Mouse (Mus musculus) heart, embryonic 12.5 days (tissue): ENCODE results near the gene Tmem214. TPM values are rescaled to one million over a fixed set of nuclear protein-coding genes. Genes with fewer than 3 reads are reported as not detected.

Source experiments
- ATAC-seq: fragments of 200-750 bp; cut with Nextera tagmentation; 2 replicates; pipeline ENCODE4 v1.8.0; 2017; ENCODE audit warnings: moderate TSS enrichment, moderate library complexity; ENCODE audit not compliant: insufficient number of reproducible peaks, low FRiP score
- H3K27ac ChIP-seq: fragments of 300-500 bp; sonication (generic); 2 replicates; pipeline ENCODE4 v1.5.1; 2016; ENCODE audit warnings: mild to moderate bottlenecking, moderate library complexity; ENCODE audit not compliant: poor library complexity, severe bottlenecking
- H3K27me3 ChIP-seq: fragments of 300-500 bp; sonication (generic); replicated peaks from 2 replicates; pipeline ENCODE4 v1.6.1; 2016; ENCODE audit warnings: mild to moderate bottlenecking, moderate library complexity
- H3K36me3 ChIP-seq: fragments of 300-500 bp; sonication (generic); 2 replicates; pipeline ENCODE4 v1.6.1; 2016; ENCODE audit warnings: mild to moderate bottlenecking, moderate library complexity
- H3K4me1 ChIP-seq: fragments of 300-500 bp; sonication (generic); replicated peaks from 2 replicates; pipeline ENCODE4 v1.6.1; 2016; ENCODE audit warnings: mild to moderate bottlenecking
- H3K4me2 ChIP-seq: fragments of 300-500 bp; sonication (generic); 2 replicates; pipeline ENCODE4 v1.6.1; 2016; ENCODE audit warnings: mild to moderate bottlenecking, moderate library complexity
- H3K4me3 ChIP-seq: fragments of 300-500 bp; sonication (generic); 2 replicates; pipeline ENCODE4 v1.5.1; 2016; ENCODE audit warnings: mild to moderate bottlenecking
- H3K9ac ChIP-seq: fragments of 300-500 bp; sonication (generic); 2 replicates; pipeline ENCODE4 v1.6.1; 2016; ENCODE audit warnings: mild to moderate bottlenecking, moderate library complexity
- H3K9me3 ChIP-seq: fragments of 300-500 bp; sonication (generic); replicated peaks from 2 replicates; pipeline ENCODE4 v1.6.1; 2016; ENCODE audit warnings: mild to moderate bottlenecking, moderate library complexity
- WGBS: fragments of 180-500 bp; shearing (Covaris S2); methylation state at CpG from one replicate; pipeline ENCODE4 v1.1.7; 2016; 5-methylcytosine and 5-hydroxymethylcytosine counted together
- polyA plus RNA-seq: library from polyadenylated mRNA; unstranded; fragments of >200 nt; fragmentation: Nextera tagmentation; extraction: Ambion mirVana; gene quantifications from 2 replicates; pipeline ENCODE4 v1.2.1, GENCODE M21; 2016

The Tmem214 gene
- polyA plus RNA-seq, 1 experiment from 2014 or later, result 81.9 TPM

- peaks cover 73% of the 10 kb centered on the region for H3K36me3 ChIP-seq
- 90% methylated on average over 5 of the region's 5 CpGs for WGBS
- H3K27ac ChIP-seq, result no peak overlapping the region
- H3K4me3 ChIP-seq, result no peak overlapping the region
- H3K4me1 ChIP-seq, result peaks cover 17% of the 10 kb centered on the region
- H3K27me3 ChIP-seq, result no peaks in the 10 kb centered on the region
- ATAC-seq, result no peak
- H3K9ac ChIP-seq, result no peak overlapping the region
- H3K4me2 ChIP-seq, result no peak overlapping the region
- no peaks in the 10 kb centered on the region for H3K9me3 ChIP-seq
Observed at GRCm38 (mm10) chr5:30901860-30902259, 34.0 kb downstream of the Tmem214 start.

- H3K9me3 ChIP-seq, result no peaks in the 10 kb centered on the region
- H3K9ac ChIP-seq, result peak within 1 kb of the TSS; percentile 93
- H3K4me1 ChIP-seq, result peaks cover 60% of the 10 kb centered on the region
- peaks cover 37% of the 10 kb centered on the region for H3K36me3 ChIP-seq
- ATAC-seq, result peak; percentile 93
- no peaks in the 10 kb centered on the region for H3K27me3 ChIP-seq
- H3K4me3 ChIP-seq, result peak within 1 kb of the TSS; percentile 70
- H3K27ac ChIP-seq, result peak within 1 kb of the TSS; percentile 98
- peak within 1 kb of the TSS; percentile 97 for H3K4me2 ChIP-seq
- under 1% methylated on average over 58 of the region's 58 CpGs for WGBS
Observed at GRCm38 (mm10) chr5:30907413-30908059, 39.7 kb downstream of the Tmem214 start, which contains the start of gene Ost4. Gene Ost4 (minus strand): TSS chr5:30907788.

- Histone ChIP-seq H3K36me3 (peaks cover 26% of the 10 kb centered on the region), H3K27ac (peak overlapping the region; percentile 98), H3K27me3 (no peaks in the 10 kb centered on the region), H3K9me3 (no peaks in the 10 kb centered on the region), H3K4me3 (peak overlapping the region; percentile 70), H3K4me1 (peaks cover 68% of the 10 kb centered on the region), H3K9ac (peak overlapping the region; percentile 93), H3K4me2 (peak overlapping the region; percentile 97)
- peak; percentile 41; the same call in 1 of the 2 replicates for ATAC-seq
- 29% methylated on average over 13 of the region's 13 CpGs for WGBS
Observed at GRCm38 (mm10) chr5:30908426-30909299, 40.9 kb downstream of the Tmem214 start.

- Histone ChIP-seq H3K4me1 (peaks cover 75% of the 10 kb centered on the region), H3K9me3 (no peaks in the 10 kb centered on the region), H3K27ac (peak overlapping the region; percentile 98), H3K36me3 (peaks cover 20% of the 10 kb centered on the region), H3K27me3 (no peaks in the 10 kb centered on the region), H3K4me2 (peak overlapping the region; percentile 97; the same call in 1 of the 2 replicates), H3K4me3 (no peak overlapping the region), H3K9ac (no peak overlapping the region; the same call in 1 of the 2 replicates)
- ATAC-seq, result no peak
- WGBS, result 14% methylated on average over 7 of the region's 7 CpGs
Observed at GRCm38 (mm10) chr5:30909300-30909659, 41.5 kb downstream of the Tmem214 start.

- H3K4me1 ChIP-seq, result peaks cover 78% of the 10 kb centered on the region
- ATAC-seq, result no peak
- H3K36me3 ChIP-seq, result peaks cover 14% of the 10 kb centered on the region
- H3K4me3 ChIP-seq, result no peak overlapping the region
- H3K9ac ChIP-seq, result no peak overlapping the region
- no peak overlapping the region for H3K4me2 ChIP-seq
- no peaks in the 10 kb centered on the region for H3K9me3 ChIP-seq
- H3K27me3 ChIP-seq, result no peaks in the 10 kb centered on the region
- WGBS, result 78% methylated on average over 7 of the region's 7 CpGs
- peak overlapping the region; percentile 98 for H3K27ac ChIP-seq
Observed at GRCm38 (mm10) chr5:30909863-30910262, 42.1 kb downstream of the Tmem214 start.

GRCm38 (mm10) chr5:30910481-30910880, 42.7 kb downstream of the Tmem214 start:
- Histone ChIP-seq H3K4me3 (no peak overlapping the region), H3K4me2 (no peak overlapping the region), H3K9me3 (no peaks in the 10 kb centered on the region), H3K4me1 (peaks cover 81% of the 10 kb centered on the region), H3K27me3 (no peaks in the 10 kb centered on the region), H3K9ac (no peak overlapping the region; the same call in 1 of the 2 replicates), H3K36me3 (peaks cover 8% of the 10 kb centered on the region; the same call in 1 of the 2 replicates), H3K27ac (peak overlapping the region; percentile 25; the same call in 1 of the 2 replicates)
- ATAC-seq, result no peak

- Histone ChIP-seq H3K4me2 (no peak overlapping the region), H3K27me3 (no peaks in the 10 kb centered on the region), H3K4me1 (peaks cover 83% of the 10 kb centered on the region), H3K9ac (no peak overlapping the region), H3K9me3 (no peaks in the 10 kb centered on the region), H3K36me3 (peaks cover 6% of the 10 kb centered on the region), H3K4me3 (no peak overlapping the region), H3K27ac (peak overlapping the region; percentile 94)
- ATAC-seq, result no peak
- WGBS, result 50% methylated on average over 5 of the region's 5 CpGs
Observed at GRCm38 (mm10) chr5:30912156-30912555, 44.3 kb downstream of the Tmem214 start.

GRCm38 (mm10) chr5:30913060-30913841, 45.4 kb downstream of the Tmem214 start, which contains the start of gene Emilin1:
Gene Emilin1 (plus strand): TSS chr5:30913402.
- peak; percentile 80 for ATAC-seq
- H3K27ac ChIP-seq, result peak within 1 kb of the TSS; percentile 94
- H3K27me3 ChIP-seq, result no peaks in the 10 kb centered on the region
- H3K4me1 ChIP-seq, result peaks cover 89% of the 10 kb centered on the region
- H3K36me3 ChIP-seq, result peaks cover 17% of the 10 kb centered on the region
- WGBS, result 19% methylated on average over 13 of the region's 13 CpGs
- peak within 1 kb of the TSS; percentile 51 for H3K4me3 ChIP-seq
- peak within 1 kb of the TSS; percentile 75 for H3K9ac ChIP-seq
- peak within 1 kb of the TSS; percentile 74 for H3K4me2 ChIP-seq
- no peaks in the 10 kb centered on the region for H3K9me3 ChIP-seq

GRCm38 (mm10) chr5:30914101-30914635, 46.4 kb downstream of the Tmem214 start:
- H3K36me3 ChIP-seq, result peaks cover 26% of the 10 kb centered on the region
- peak overlapping the region; percentile 74 for H3K4me2 ChIP-seq
- H3K27ac ChIP-seq, result peak overlapping the region; percentile 94
- no peaks in the 10 kb centered on the region for H3K27me3 ChIP-seq
- WGBS, result 65% methylated on average over 7 of the region's 7 CpGs
- no peak for ATAC-seq
- peaks cover 85% of the 10 kb centered on the region for H3K4me1 ChIP-seq
- H3K9me3 ChIP-seq, result no peaks in the 10 kb centered on the region
- H3K9ac ChIP-seq, result peak overlapping the region; percentile 75
- peak overlapping the region; percentile 51 for H3K4me3 ChIP-seq

- Histone ChIP-seq H3K9me3 (no peaks in the 10 kb centered on the region), H3K36me3 (peaks cover 33% of the 10 kb centered on the region), H3K4me3 (peak overlapping the region; percentile 51), H3K9ac (peak overlapping the region; percentile 75), H3K27me3 (no peaks in the 10 kb centered on the region), H3K27ac (peak overlapping the region; percentile 94), H3K4me1 (peaks cover 81% of the 10 kb centered on the region), H3K4me2 (peak overlapping the region; percentile 74)
- 57% methylated on average over 6 of the region's 6 CpGs for WGBS
- no peak for ATAC-seq
Observed at GRCm38 (mm10) chr5:30914849-30915248, 47.0 kb downstream of the Tmem214 start.
